Mouse (Mus musculus) MEL (cell line): ENCODE measurements around the gene Esr1.

Source experiments
- EP300 ChIP-seq, 2 experiments: IDR thresholded peaks; 2 replicates each; pipeline ENCODE4 v1.6.1; 2011; ENCODE audit warnings: improper control_type of control experiment in 2 of 2, low read length in 2 of 2, low read depth in 1 of 2, mild to moderate bottlenecking in 1 of 2
- MEF2A ChIP-seq: IDR thresholded peaks from 2 replicates; pipeline ENCODE4 v1.6.1; 2014; ENCODE audit warnings: low read depth, mild to moderate bottlenecking, inconsistent platforms, low read length, improper control_type of control experiment; ENCODE audit not compliant: poor library complexity, insufficient replicate concordance, severe bottlenecking; ENCODE audit errors: extremely low read depth
- NELFE ChIP-seq: IDR thresholded peaks from 2 replicates; pipeline ENCODE4 v1.6.1; 2011; ENCODE audit warnings: low read depth, low read length, improper control_type of control experiment
- RAD21 ChIP-seq: IDR thresholded peaks from 2 replicates; pipeline ENCODE4 v1.6.1; 2011; ENCODE audit warnings: mild to moderate bottlenecking, low read depth, low read length, improper control_type of control experiment

DNA sequence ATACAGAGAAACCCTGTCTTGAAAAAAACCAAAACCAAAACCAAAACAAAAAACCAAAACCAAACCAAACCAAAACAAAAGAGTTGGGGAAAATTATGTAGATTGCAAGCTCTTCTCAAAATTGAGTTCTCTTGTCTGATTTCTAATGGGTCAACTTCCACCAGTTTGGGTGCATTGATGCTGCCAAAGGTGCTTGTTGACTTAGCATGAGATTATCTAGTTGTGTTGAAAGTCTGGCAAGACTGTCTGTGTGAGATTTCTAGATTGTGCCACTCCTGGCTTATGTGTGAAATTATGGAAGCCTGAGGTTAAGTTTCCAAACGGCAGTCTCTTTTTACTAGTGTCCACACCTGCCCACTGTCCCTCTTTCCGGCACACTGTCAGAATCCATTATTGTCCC, 55.6 kb downstream of the Esr1 start:
- TF ChIP-seq EP300 (IDR thresholded peaks at IDR 0.05; ENCODE audit: low read depth in 1 of 2, low read length in 2 of 2) (no peak), MEF2A (no peak), RAD21 (no peak), NELFE (no peak)
